Mouse (Mus musculus) G1E (cell line): ENCODE measurements around the gene Dync1i1. TPM values are rescaled to one million over a fixed set of nuclear protein-coding genes. Genes with fewer than 3 reads are reported as not detected.

ENCODE experiments used
- ATAC-seq: 2 replicates; pipeline ENCODE4 v1.8.0; 2016; ENCODE audit warnings: mild to moderate bottlenecking; ENCODE audit not compliant: insufficient number of reproducible peaks, poor library complexity, low FRiP score, severe bottlenecking; ENCODE audit errors: extremely low read depth
- DNase-seq: peaks from one replicate; pipeline ENCODE4 v3.0.0; 2012; ENCODE audit warnings: low spot score
- H3K27me3 ChIP-seq: 2 replicates; pipeline ENCODE4 v1.6.1; 2012; ENCODE audit warnings: mild to moderate bottlenecking, low read length, inconsistent platforms; ENCODE audit not compliant: insufficient read depth
- H3K36me3 ChIP-seq: replicated peaks from 2 replicates; pipeline ENCODE3; 2012; ENCODE audit warnings: mild to moderate bottlenecking, inconsistent platforms
- H3K4me1 ChIP-seq: 2 replicates; pipeline ENCODE4 v1.6.1; 2012; ENCODE audit warnings: low read depth, low read length, inconsistent platforms, mixed read lengths; ENCODE audit not compliant: insufficient read depth
- H3K4me3 ChIP-seq: 2 replicates; pipeline ENCODE4 v1.5.1; 2012; ENCODE audit warnings: low read depth, mild to moderate bottlenecking, inconsistent platforms, low read length, moderate library complexity, mixed read lengths
- H3K9me3 ChIP-seq: replicated peaks from 2 replicates; pipeline ENCODE4 v1.6.1; 2012; ENCODE audit warnings: inconsistent platforms
- CTCF ChIP-seq: IDR thresholded peaks from 2 replicates; pipeline ENCODE4 v1.5.1; 2012; ENCODE audit warnings: low read depth, low read length, inconsistent platforms, mixed read lengths
- GATA1 ChIP-seq: IDR thresholded peaks from 2 replicates; pipeline ENCODE4 v1.6.1; 2012; ENCODE audit warnings: borderline replicate concordance, low read length, inconsistent platforms, mixed read lengths
- GATA2 ChIP-seq: IDR thresholded peaks from 2 replicates; pipeline ENCODE4 v1.6.1; 2012; ENCODE audit warnings: low read depth, low read length, inconsistent platforms, borderline replicate concordance
- POLR2AphosphoS5 ChIP-seq: IDR thresholded peaks from 2 replicates; pipeline ENCODE4 v1.6.1; 2012; ENCODE audit warnings: low read depth, low read length, inconsistent platforms; ENCODE audit not compliant: insufficient replicate concordance
- TAL1 ChIP-seq: conservative IDR thresholded peaks from 2 replicates; pipeline ENCODE4 v1.6.1; 2012; ENCODE audit warnings: low read depth, low read length, inconsistent platforms, mixed read lengths
- polyA plus RNA-seq: library from polyadenylated mRNA; stranded (reverse); fragments of >175 nt; gene quantifications from 2 replicates; pipeline ENCODE4 v1.2.3, GENCODE M21; 2012
- total RNA-seq, 2 experiments: library from RNA; stranded (forward) in 1 of 2; stranded (reverse) in 1 of 2; fragments of 200-1000 nt in 1 of 2; fragments of >200 nt in 1 of 2; fragmentation: Nextera tagmentation in 1 of 2; gene quantifications; 2 replicates each; pipeline ENCODE4 v1.2.3; 2014 to 2017

The Dync1i1 gene
- total and polyA plus RNA-seq, 3 experiments = 0.33 TPM; not detected in 2

GRCm38 (mm10) chr6:5734862-5735261 lies 9.4 kb downstream of the Dync1i1 start:
- ATAC-seq (no peak), DNase-seq (no peak)
- Histone ChIP-seq H3K4me1 (no peaks in the 10 kb centered on the region), H3K9me3 (no peaks in the 10 kb centered on the region), H3K4me3 (no peak overlapping the region), H3K36me3 (no peaks in the 10 kb centered on the region), H3K27me3 (0 out of 2 replicates have a peak, but pooled peaks cover 5% of the 10 kb centered on the region)
- no peak for TF ChIP-seq TAL1
- no peak for TF ChIP-seq POLR2AphosphoS5
- no peak for TF ChIP-seq CTCF
- TF ChIP-seq GATA2 = no peak
- TF ChIP-seq GATA1 = no peak

GRCm38 (mm10) chr6:5739711-5740110 lies 14.3 kb downstream of the Dync1i1 start:
- Histone ChIP-seq H3K9me3 (no peaks in the 10 kb centered on the region), H3K4me3 (no peak overlapping the region), H3K4me1 (no peaks in the 10 kb centered on the region), H3K27me3 (no peaks in the 10 kb centered on the region), H3K36me3 (no peaks in the 10 kb centered on the region)
- ATAC-seq (no peak), DNase-seq (no peak)
- TF ChIP-seq CTCF (no peak), POLR2AphosphoS5 (no peak), GATA2 (no peak), TAL1 (no peak), GATA1 (no peak)

GRCm38 (mm10) chr6:5741395-5742032 lies 16.1 kb downstream of the Dync1i1 start:
- no peak for TF ChIP-seq GATA2
- no peak for TF ChIP-seq POLR2AphosphoS5
- H3K27me3 ChIP-seq = no peaks in the 10 kb centered on the region
- no peak for ATAC-seq
- no peaks in the 10 kb centered on the region for H3K36me3 ChIP-seq
- H3K4me3 ChIP-seq = no peak overlapping the region
- no peaks in the 10 kb centered on the region for H3K9me3 ChIP-seq
- no peaks in the 10 kb centered on the region for H3K4me1 ChIP-seq
- no peak for DNase-seq

- TF ChIP-seq POLR2AphosphoS5 (no peak), CTCF (no peak), GATA2 (no peak), GATA1 (no peak), TAL1 (no peak)
- H3K36me3 ChIP-seq = no peaks in the 10 kb centered on the region
- H3K4me3 ChIP-seq = no peak overlapping the region
- H3K4me1 ChIP-seq = no peaks in the 10 kb centered on the region
- ATAC-seq = no peak
- H3K27me3 ChIP-seq = no peaks in the 10 kb centered on the region
- 0 out of 2 replicates have a peak, but pooled peaks cover 2% of the 10 kb centered on the region for H3K9me3 ChIP-seq
- no peak for DNase-seq
These were observed 24.8 kb downstream of the Dync1i1 start for GRCm38 (mm10) chr6:5750079-5750711.

- ATAC-seq (no peak), DNase-seq (no peak)
- no peak for TF ChIP-seq CTCF
- no peak for TF ChIP-seq GATA1
- TF ChIP-seq POLR2AphosphoS5 = no peak
- TF ChIP-seq TAL1 = no peak
- TF ChIP-seq GATA2 = no peak
- no peak overlapping the region for H3K4me3 ChIP-seq
- H3K27me3 ChIP-seq = no peaks in the 10 kb centered on the region
- H3K36me3 ChIP-seq = no peaks in the 10 kb centered on the region
- H3K9me3 ChIP-seq = 0 out of 2 replicates have a peak, but pooled peaks cover under 1% of the 10 kb centered on the region
- H3K4me1 ChIP-seq = no peaks in the 10 kb centered on the region
These were observed 26.7 kb downstream of the Dync1i1 start for GRCm38 (mm10) chr6:5752128-5752527.

- Histone ChIP-seq H3K36me3 (no peaks in the 10 kb centered on the region), H3K4me3 (no peak overlapping the region), H3K9me3 (no peaks in the 10 kb centered on the region), H3K4me1 (no peaks in the 10 kb centered on the region), H3K27me3 (no peaks in the 10 kb centered on the region)
- ATAC-seq (no peak), DNase-seq (no peak)
- TF ChIP-seq CTCF (no peak), POLR2AphosphoS5 (no peak), GATA1 (no peak), GATA2 (no peak)
These were observed 27.2 kb downstream of the Dync1i1 start for GRCm38 (mm10) chr6:5752617-5753016.
